Mouse (Mus musculus): ENCODE results near the gene Dixdc1. TPM values are rescaled to one million over a fixed set of nuclear protein-coding genes. Genes with fewer than 3 reads are reported as not detected.

Dixdc1 gene
- polyA plus RNA-seq, 1 experiment from 2014 or later = 37.9 TPM

GRCm38 (mm10) chr9:50616161-50616560 lies 123.2 kb downstream of the Dixdc1 start:
- H3K9me3 ChIP-seq = no peaks in the 10 kb centered on the region
- H3K27me3 ChIP-seq (replicated peaks) = no peaks in the 10 kb centered on the region
- no peak overlapping the region for H3K27ac ChIP-seq
- WGBS = 41% methylated on average over 11 of the region's 11 CpGs
- peak overlapping the region; percentile 82 for H3K4me2 ChIP-seq
- peaks cover 19% of the 10 kb centered on the region for H3K4me1 ChIP-seq
- peak overlapping the region; percentile 85 for H3K9ac ChIP-seq
- H3K4me3 ChIP-seq = peak overlapping the region; percentile 71
- H3K36me3 ChIP-seq (replicated peaks) = peaks cover 32% of the 10 kb centered on the region
- ATAC-seq (replicated peaks) = no peak

Other genes starting within 250 kb of the Dixdc1 start
- gene Plet1, start 245.0 kb downstream of the Dixdc1 start, polyA plus RNA-seq (2015; fragmentation: Nextera tagmentation; extraction: Ambion mirVana) = 0.63 and 0.88 TPM in 2 replicates
- gene Pts, start 210.8 kb downstream of the Dixdc1 start, polyA plus RNA-seq (2015; fragmentation: Nextera tagmentation; extraction: Ambion mirVana) = 106 and 111 TPM in 2 replicates
- gene Il18, start 184.7 kb downstream of the Dixdc1 start, polyA plus RNA-seq (2015; fragmentation: Nextera tagmentation; extraction: Ambion mirVana) = 19.3 and 19.6 TPM in 2 replicates
- 0.31 and 0.45 TPM in 2 replicates for gene Bco2, start 184.3 kb downstream of the Dixdc1 start, polyA plus RNA-seq (2015; fragmentation: Nextera tagmentation; extraction: Ambion mirVana)
- gene Tex12, start 178.2 kb downstream of the Dixdc1 start, polyA plus RNA-seq (2015; fragmentation: Nextera tagmentation; extraction: Ambion mirVana) = 0.18 and 0.26 TPM in 2 replicates
- 232 and 244 TPM in 2 replicates for gene Sdhd, start 135.7 kb downstream of the Dixdc1 start, polyA plus RNA-seq (2015; fragmentation: Nextera tagmentation; extraction: Ambion mirVana)
- 322 and 333 TPM in 2 replicates for gene Timm8b, start 135.6 kb downstream of the Dixdc1 start, polyA plus RNA-seq (2015; fragmentation: Nextera tagmentation; extraction: Ambion mirVana)
- 4.7 and 5.6 TPM in 2 replicates for gene Pih1d2, start 122.2 kb downstream of the Dixdc1 start, polyA plus RNA-seq (2015; fragmentation: Nextera tagmentation; extraction: Ambion mirVana)
- gene Nkapd1, start 122.1 kb downstream of the Dixdc1 start, polyA plus RNA-seq (2015; fragmentation: Nextera tagmentation; extraction: Ambion mirVana) = 20.0 and 20.3 TPM in 2 replicates
- gene Dlat, start 79.7 kb downstream of the Dixdc1 start, polyA plus RNA-seq (2015; fragmentation: Nextera tagmentation; extraction: Ambion mirVana) = 43.9 and 51.9 TPM in 2 replicates
- 1.5 and 2.3 TPM in 2 replicates for gene 2310030G06Rik, start 7.0 kb upstream of the Dixdc1 start, polyA plus RNA-seq (2015; fragmentation: Nextera tagmentation; extraction: Ambion mirVana)
- 10.7 and 11.8 TPM in 2 replicates for gene Cryab, start 11.8 kb upstream of the Dixdc1 start, polyA plus RNA-seq (2015; fragmentation: Nextera tagmentation; extraction: Ambion mirVana)
- gene Hspb2, start 12.8 kb upstream of the Dixdc1 start, polyA plus RNA-seq (2015; fragmentation: Nextera tagmentation; extraction: Ambion mirVana) = 0.87 and 1.1 TPM in 2 replicates
- gene Fdxacb1, start 28.7 kb upstream of the Dixdc1 start, polyA plus RNA-seq (2015; fragmentation: Nextera tagmentation; extraction: Ambion mirVana) = 12.0 and 12.3 TPM in 2 replicates
- 60.3 and 63.1 TPM in 2 replicates for gene Alg9, start 35.5 kb upstream of the Dixdc1 start, polyA plus RNA-seq (2015; fragmentation: Nextera tagmentation; extraction: Ambion mirVana)
- gene 1110032A03Rik, start 36.0 kb upstream of the Dixdc1 start, polyA plus RNA-seq (2015; fragmentation: Nextera tagmentation; extraction: Ambion mirVana) = 52.3 TPM in 2 replicates
- gene Ppp2r1b, start 105.8 kb upstream of the Dixdc1 start, polyA plus RNA-seq (2015; fragmentation: Nextera tagmentation; extraction: Ambion mirVana) = 41.6 and 42.5 TPM in 2 replicates